Mouse (Mus musculus): ENCODE results near the gene Acap3. TPM values are rescaled to one million over a fixed set of nuclear protein-coding genes. Genes with fewer than 3 reads are reported as not detected.

Acap3 gene
- polyA plus RNA-seq, 1 experiment: 3.8 TPM

- peaks cover 43% of the 10 kb centered on the region for H3K4me1 ChIP-seq (ENCODE audit: control insufficient read depth)
- no peaks in the 10 kb centered on the region for H3K9me3 ChIP-seq (ENCODE audit: control insufficient read depth, low read length)
- TF ChIP-seq GATA1 (IDR thresholded peaks at IDR 0.05; ENCODE audit: low read length) (no peak), TAL1 (IDR thresholded peaks at IDR 0.05; ENCODE audit: low read length) (no peak)
- H3K4me3 ChIP-seq (replicated peaks): peak within 1 kb of the TSS; percentile 100
- peaks cover 34% of the 10 kb centered on the region for H3K27me3 ChIP-seq (ENCODE audit: control insufficient read depth)
- peaks cover 32% of the 10 kb centered on the region for H3K36me3 ChIP-seq (ENCODE audit: control insufficient read depth)
Measured at GRCm38 (mm10) chr4:155943534-155944249, 52.1 kb downstream of the Acap3 start, which contains the start of gene Ube2j2. Gene Ube2j2 (plus strand): TSS chr4:155943831.

- H3K4me3 ChIP-seq (replicated peaks): peak overlapping the region; percentile 100
Measured at GRCm38 (mm10) chr4:155944271-155944670, 52.6 kb downstream of the Acap3 start.

DNA sequence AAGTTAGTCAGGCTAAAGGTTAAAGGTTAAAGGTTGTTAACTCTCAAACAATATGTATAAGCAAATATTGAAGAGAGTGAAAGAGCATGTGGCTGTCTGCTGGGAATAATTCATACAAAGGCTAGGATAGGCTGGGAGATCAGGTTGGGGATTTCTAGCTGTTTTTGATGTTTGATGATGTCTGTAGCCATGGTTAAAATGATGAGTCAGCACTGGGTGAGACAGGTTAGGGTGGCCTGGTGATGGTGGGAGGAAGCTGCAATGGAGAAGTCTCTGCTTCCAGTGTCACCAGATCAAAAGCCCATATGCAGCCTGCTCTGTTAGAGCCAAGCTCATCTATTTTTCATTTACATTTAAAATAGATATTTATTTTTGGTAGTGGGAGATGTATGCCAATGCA lies 55.5 kb downstream of the Acap3 start:
- peaks cover 12% of the 10 kb centered on the region for H3K27me3 ChIP-seq (ENCODE audit: control insufficient read depth)
- H3K36me3 ChIP-seq (ENCODE audit: control insufficient read depth): peaks cover 66% of the 10 kb centered on the region
- TF ChIP-seq TAL1 (IDR thresholded peaks at IDR 0.05; ENCODE audit: low read length) (no peak), GATA1 (IDR thresholded peaks at IDR 0.05; ENCODE audit: low read length) (no peak)

More at GRCm38 (mm10) chr4:155944271-155944670, 52.6 kb downstream of the Acap3 start:
- Histone ChIP-seq H3K9me3 (ENCODE audit: control insufficient read depth, low read length) (no peaks in the 10 kb centered on the region), H3K4me1 (ENCODE audit: control insufficient read depth) (peaks cover 43% of the 10 kb centered on the region), H3K27me3 (ENCODE audit: control insufficient read depth) (peaks cover 34% of the 10 kb centered on the region), H3K36me3 (ENCODE audit: control insufficient read depth) (peaks cover 38% of the 10 kb centered on the region)
- no peak for TF ChIP-seq TAL1 (IDR thresholded peaks at IDR 0.05; ENCODE audit: low read length)
- TF ChIP-seq GATA1 (IDR thresholded peaks at IDR 0.05; ENCODE audit: low read length): no peak; the same call in 1 of the 2 replicates

GRCm38 (mm10) chr4:155955491-155955890 lies 63.9 kb downstream of the Acap3 start:
- H3K36me3 ChIP-seq (ENCODE audit: control insufficient read depth): peaks cover 86% of the 10 kb centered on the region
- no peaks in the 10 kb centered on the region for H3K27me3 ChIP-seq (ENCODE audit: control insufficient read depth)
- H3K4me3 ChIP-seq (replicated peaks): no peak overlapping the region
- H3K9me3 ChIP-seq (ENCODE audit: control insufficient read depth, low read length): no peaks in the 10 kb centered on the region
- TF ChIP-seq GATA1 (IDR thresholded peaks at IDR 0.05; ENCODE audit: low read length) (no peak), TAL1 (IDR thresholded peaks at IDR 0.05; ENCODE audit: low read length) (no peak)
- peaks cover 8% of the 10 kb centered on the region for H3K4me1 ChIP-seq (ENCODE audit: control insufficient read depth)

More for the DNA sequence above, 55.5 kb downstream of the Acap3 start:
- Histone ChIP-seq H3K9me3 (ENCODE audit: control insufficient read depth, low read length) (no peaks in the 10 kb centered on the region), H3K4me3 (replicated peaks) (no peak overlapping the region), H3K4me1 (ENCODE audit: control insufficient read depth) (peaks cover 43% of the 10 kb centered on the region)

Other genes with a start within 250 kb of the Acap3 start
- gene Gm10563, start 246.4 kb upstream of the Acap3 start, polyA plus RNA-seq (2012): not detected in 2 replicates
- gene Mmp23, start 238.4 kb upstream of the Acap3 start, polyA plus RNA-seq (2012): not detected in 2 replicates
- gene Mib2, start 222.6 kb upstream of the Acap3 start, polyA plus RNA-seq (2012): 0.69 and 0.71 TPM in 2 replicates
- gene Fndc10, start 197.5 kb upstream of the Acap3 start, polyA plus RNA-seq (2012): 0.02 TPM in 1 of 2 replicates, not detected in the other
- 0.83 and 1.1 TPM in 2 replicates for gene Ssu72, start 187.0 kb upstream of the Acap3 start, polyA plus RNA-seq (2012)
- gene Tmem240, start 157.0 kb upstream of the Acap3 start, polyA plus RNA-seq (2012): 0.01 and 0.06 TPM in 2 replicates
- 1.0 and 1.1 TPM in 2 replicates for gene Atad3a, start 130.7 kb upstream of the Acap3 start, polyA plus RNA-seq (2012)
- gene Vwa1, start 117.1 kb upstream of the Acap3 start, polyA plus RNA-seq (2012): 0.01 TPM in 1 of 2 replicates, not detected in the other
- not detected in 2 replicates for gene Tmem88b, start 105.9 kb upstream of the Acap3 start, polyA plus RNA-seq (2012)
- gene Ankrd65, start 101.4 kb upstream of the Acap3 start, polyA plus RNA-seq (2012): 0.10 TPM in 1 of 2 replicates, not detected in the other
- gene Mrpl20, start 88.9 kb upstream of the Acap3 start, polyA plus RNA-seq (2012): 1.9 and 2.3 TPM in 2 replicates
- 4.7 and 4.8 TPM in 2 replicates for gene Ccnl2, start 79.3 kb upstream of the Acap3 start, polyA plus RNA-seq (2012)
- gene Aurkaip1, start 60.5 kb upstream of the Acap3 start, polyA plus RNA-seq (2012): 28.2 and 40.5 TPM in 2 replicates
- gene Mxra8, start 52.1 kb upstream of the Acap3 start, polyA plus RNA-seq (2012): 0.11 TPM in 1 of 2 replicates, not detected in the other
- 8.1 and 8.2 TPM in 2 replicates for gene Dvl1, start 44.4 kb upstream of the Acap3 start, polyA plus RNA-seq (2012)
- not detected in 2 replicates for gene Tas1r3, start 28.5 kb upstream of the Acap3 start, polyA plus RNA-seq (2012)
- 0.17 and 0.55 TPM in 2 replicates for gene Cptp, start 22.4 kb upstream of the Acap3 start, polyA plus RNA-seq (2012)
- gene Ints11, start 22.3 kb upstream of the Acap3 start, polyA plus RNA-seq (2012): 0.94 and 1.8 TPM in 2 replicates
- 2.1 and 3.5 TPM in 2 replicates for gene Pusl1, start within 50 bp of the Acap3 start, polyA plus RNA-seq (2012)
- 12.5 and 13.5 TPM in 2 replicates for gene Ube2j2, start 52.0 kb downstream of the Acap3 start, polyA plus RNA-seq (2012)
- 7.7 and 11.5 TPM in 2 replicates for gene C1qtnf12, start 70.5 kb downstream of the Acap3 start, polyA plus RNA-seq (2012)
- 0.11 and 0.22 TPM in 2 replicates for gene B3galt6, start 100.8 kb downstream of the Acap3 start, polyA plus RNA-seq (2012)
- 3.2 and 4.3 TPM in 2 replicates for gene Sdf4, start 101.0 kb downstream of the Acap3 start, polyA plus RNA-seq (2012)
- 0.11 and 0.24 TPM in 2 replicates for gene Tnfrsf4, start 122.0 kb downstream of the Acap3 start, polyA plus RNA-seq (2012)
- gene Tnfrsf18, start 134.3 kb downstream of the Acap3 start, polyA plus RNA-seq (2012): not detected in 2 replicates
- not detected in 2 replicates for gene Ttll10, start 167.6 kb downstream of the Acap3 start, polyA plus RNA-seq (2012)
- gene 9430015G10Rik, start 218.2 kb downstream of the Acap3 start, polyA plus RNA-seq (2012): 0.90 and 0.96 TPM in 2 replicates
- 0.10 TPM in 2 replicates for gene Rnf223, start 238.7 kb downstream of the Acap3 start, polyA plus RNA-seq (2012)